Mouse (Mus musculus) retina, adult 2 months (tissue): ENCODE measurements around the gene Olfr165.
"Not testable (repeated sequence)": the region's sequence is repeated elsewhere in the genome, so short reads cannot be mapped to it uniquely, and the experiment has no call there.

ENCODE experiments used
- DNase-seq: peaks from one replicate; pipeline ENCODE4 v3.0.0-alpha.2; 2012; ENCODE audit warnings: low read depth, low spot score

Gene Olfr165

DNA sequence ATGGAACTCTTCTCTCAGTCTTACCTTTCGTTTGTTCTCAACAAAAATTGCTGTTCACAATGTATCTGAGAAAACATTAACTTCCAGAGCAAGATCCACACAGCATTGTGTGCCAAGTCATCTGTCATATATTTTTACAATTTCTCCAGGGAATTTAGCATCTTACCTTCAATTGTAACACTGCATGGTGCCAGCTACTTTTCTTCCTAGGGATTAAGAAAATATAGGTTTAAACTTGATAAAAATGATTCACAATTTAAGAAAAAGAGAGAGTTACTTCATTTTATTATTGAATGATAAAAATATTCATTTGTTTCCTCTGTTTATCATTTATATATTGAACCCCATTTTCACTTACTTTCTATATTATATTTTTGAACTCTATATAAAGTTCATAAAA lies at the start of gene Olfr165:
TSS of gene Olfr165 (minus strand) at position 101 of the 400 bp plus-strand sequence.
- DNase-seq = no peak

DNA sequence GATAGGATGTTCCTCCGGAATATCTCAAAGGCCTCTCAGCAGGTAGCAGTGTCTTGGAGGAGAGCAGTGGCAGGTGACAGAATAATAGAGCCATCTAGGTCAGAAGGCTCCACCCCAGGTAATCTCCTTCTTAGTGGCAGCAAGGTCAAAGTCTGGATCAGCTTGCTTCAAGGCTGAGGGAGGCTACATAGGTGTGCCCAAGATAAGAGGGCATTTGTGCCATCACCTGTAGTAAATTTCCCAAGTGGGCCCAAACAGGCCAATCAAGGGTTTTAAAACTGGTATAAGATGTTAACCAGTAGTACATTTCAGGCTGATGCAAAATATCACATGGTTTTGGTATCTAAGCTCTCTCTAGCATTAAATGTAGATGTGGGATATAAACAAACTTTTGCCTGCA lies 41.4 kb upstream of the Olfr165 start:
- no peak for DNase-seq

DNA sequence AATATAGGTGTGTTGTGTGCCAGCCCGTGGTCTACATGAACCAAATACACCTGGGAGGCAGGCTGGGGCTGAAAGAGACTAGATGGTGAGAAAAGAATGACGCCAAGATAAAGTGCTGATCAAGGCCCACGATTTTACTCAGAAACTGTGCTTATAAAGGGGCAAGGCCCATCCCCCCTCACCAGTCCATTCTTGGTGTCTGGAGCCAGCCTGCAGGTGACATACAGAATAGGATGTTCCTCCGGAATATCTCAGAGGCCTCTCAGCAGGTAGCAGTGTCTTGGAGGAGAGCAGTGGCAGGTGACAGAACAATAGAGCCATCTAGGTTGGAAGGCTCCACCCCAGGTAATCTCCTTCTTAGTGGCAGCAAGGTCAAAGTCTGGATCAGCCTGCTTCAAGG lies 35.8 kb upstream of the Olfr165 start:
- not testable (repeated sequence) for DNase-seq

DNA sequence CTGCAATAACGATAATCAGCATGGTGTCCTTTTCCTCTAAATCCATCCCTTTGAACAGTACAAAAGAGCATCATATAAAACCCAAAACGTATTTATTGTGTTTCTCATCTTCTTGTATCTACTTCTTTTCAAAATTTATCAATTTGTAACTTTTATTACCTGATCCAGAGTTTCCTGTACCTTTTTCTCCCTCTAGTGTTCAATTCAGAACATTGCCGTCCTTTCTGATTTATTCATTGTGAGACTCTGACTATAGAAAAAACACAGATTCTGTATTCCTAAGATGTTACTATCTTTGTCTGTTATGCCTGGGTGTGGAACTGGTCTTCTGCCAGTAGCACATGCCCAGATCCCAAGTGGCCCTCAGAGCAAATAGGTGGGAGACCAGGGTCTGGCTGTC lies 35.0 kb downstream of the Olfr165 start:
- DNase-seq = no peak
